Mouse (Mus musculus) liver, postnatal 0 days (tissue): Measurements from ENCODE around the gene C1qtnf3. TPM values are rescaled to one million over a fixed set of nuclear protein-coding genes. Genes with fewer than 3 reads are reported as not detected.

Experiments
- ATAC-seq: fragments of 200-750 bp; cut with Nextera tagmentation; 2 replicates; pipeline ENCODE4 v1.8.0; 2017; ENCODE audit warnings: mild to moderate bottlenecking, moderate library complexity
- DNase-seq: peaks from one replicate; pipeline ENCODE4 v3.0.0-alpha.2; 2016
- H3K27ac ChIP-seq: fragments of 300-500 bp; sonication (generic); 2 replicates; pipeline ENCODE4 v1.5.1; 2014; ENCODE audit warnings: antibody characterized with exemption, moderate library complexity, mild to moderate bottlenecking, low read depth
- H3K27me3 ChIP-seq: fragments of 300-500 bp; sonication (generic); 2 replicates; pipeline ENCODE4 v1.6.1; 2014; ENCODE audit warnings: low read length, control low read depth, mixed read lengths; ENCODE audit not compliant: insufficient read depth
- H3K36me3 ChIP-seq: fragments of 300-500 bp; sonication (generic); replicated peaks from 2 replicates; pipeline ENCODE4 v1.6.1; 2014; ENCODE audit warnings: mild to moderate bottlenecking, control low read depth, low read length, moderate library complexity, mixed read lengths; ENCODE audit not compliant: insufficient read depth
- H3K4me1 ChIP-seq: fragments of 300-500 bp; sonication (generic); 2 replicates; pipeline ENCODE4 v1.6.1; 2014; ENCODE audit warnings: antibody characterized with exemption, mild to moderate bottlenecking, control low read depth; ENCODE audit not compliant: insufficient read depth
- H3K4me2 ChIP-seq: fragments of 300-500 bp; sonication (generic); 2 replicates; pipeline ENCODE4 v1.6.1; 2014; ENCODE audit warnings: low read depth, mild to moderate bottlenecking, low read length, moderate library complexity, mixed read lengths
- H3K4me3 ChIP-seq: fragments of 300-500 bp; sonication (generic); 2 replicates; pipeline ENCODE4 v1.5.1; 2014; ENCODE audit warnings: low read depth, low read length
- H3K9ac ChIP-seq: fragments of 300-500 bp; sonication (generic); replicated peaks from 2 replicates; pipeline ENCODE4 v1.6.1; 2014; ENCODE audit warnings: mild to moderate bottlenecking, moderate library complexity
- H3K9me3 ChIP-seq: fragments of 300-500 bp; sonication (generic); 2 replicates; pipeline ENCODE4 v1.6.1; 2016; ENCODE audit warnings: mild to moderate bottlenecking, control low read depth, low read length, mixed read lengths
- CTCF ChIP-seq: sonication (generic); IDR thresholded peaks from 2 replicates; pipeline ENCODE4 v1.5.1; 2016; ENCODE audit warnings: antibody characterized with exemption, low read depth
- EP300 ChIP-seq: IDR thresholded peaks from 2 replicates; pipeline ENCODE4 v1.6.1; 2016; ENCODE audit warnings: antibody characterized with exemption, low read depth, mild to moderate bottlenecking
- WGBS: fragments of 180-500 bp; shearing (Covaris S2); extraction: QIAGEN DNeasy Blood & Tissue Kit; methylation state at CpG from one replicate; pipeline ENCODE4 v1.1.7; 2014; ENCODE audit not compliant: insufficient replicate concordance; 5-methylcytosine and 5-hydroxymethylcytosine counted together
- polyA plus RNA-seq: library from polyadenylated mRNA; unstranded; fragments of >200 nt; fragmentation: Nextera tagmentation; extraction: Ambion mirVana; gene quantifications from 2 replicates; pipeline ENCODE4 v1.2.1, GENCODE M21; 2015

Gene C1qtnf3
- polyA plus RNA-seq, 1 experiment from 2014 or later, result 0.14 TPM

- Histone ChIP-seq H3K27ac (no peak overlapping the region), H3K4me3 (no peak overlapping the region), H3K4me1 (no peaks in the 10 kb centered on the region), H3K9ac (no peak overlapping the region), H3K36me3 (no peaks in the 10 kb centered on the region), H3K27me3 (no peaks in the 10 kb centered on the region), H3K4me2 (peak overlapping the region; percentile 20; the same call in 1 of the 2 replicates), H3K9me3 (no peaks in the 10 kb centered on the region)
- DNase-seq (no peak), ATAC-seq (peak; percentile 83)
- TF ChIP-seq EP300, result no peak
- TF ChIP-seq CTCF, result no peak
- 53% methylated on average over 11 of the region's 11 CpGs for WGBS
These were observed 58.9 kb downstream of the C1qtnf3 start for GRCm38 (mm10) chr15:11010976-11011548.

GRCm38 (mm10) chr15:11014931-11015330 is 62.8 kb downstream of the C1qtnf3 start:
- 61% methylated on average over 2 of the region's 2 CpGs for WGBS
- ATAC-seq, result no peak
- H3K36me3 ChIP-seq, result no peaks in the 10 kb centered on the region
- no peak overlapping the region for H3K27ac ChIP-seq
- H3K4me3 ChIP-seq, result no peak overlapping the region
- TF ChIP-seq EP300 (no peak), CTCF (no peak)
- DNase-seq, result no peak
- H3K9ac ChIP-seq, result no peak overlapping the region
- H3K27me3 ChIP-seq, result no peaks in the 10 kb centered on the region
- H3K9me3 ChIP-seq, result no peaks in the 10 kb centered on the region
- no peaks in the 10 kb centered on the region for H3K4me1 ChIP-seq
- no peak overlapping the region for H3K4me2 ChIP-seq

DNA sequence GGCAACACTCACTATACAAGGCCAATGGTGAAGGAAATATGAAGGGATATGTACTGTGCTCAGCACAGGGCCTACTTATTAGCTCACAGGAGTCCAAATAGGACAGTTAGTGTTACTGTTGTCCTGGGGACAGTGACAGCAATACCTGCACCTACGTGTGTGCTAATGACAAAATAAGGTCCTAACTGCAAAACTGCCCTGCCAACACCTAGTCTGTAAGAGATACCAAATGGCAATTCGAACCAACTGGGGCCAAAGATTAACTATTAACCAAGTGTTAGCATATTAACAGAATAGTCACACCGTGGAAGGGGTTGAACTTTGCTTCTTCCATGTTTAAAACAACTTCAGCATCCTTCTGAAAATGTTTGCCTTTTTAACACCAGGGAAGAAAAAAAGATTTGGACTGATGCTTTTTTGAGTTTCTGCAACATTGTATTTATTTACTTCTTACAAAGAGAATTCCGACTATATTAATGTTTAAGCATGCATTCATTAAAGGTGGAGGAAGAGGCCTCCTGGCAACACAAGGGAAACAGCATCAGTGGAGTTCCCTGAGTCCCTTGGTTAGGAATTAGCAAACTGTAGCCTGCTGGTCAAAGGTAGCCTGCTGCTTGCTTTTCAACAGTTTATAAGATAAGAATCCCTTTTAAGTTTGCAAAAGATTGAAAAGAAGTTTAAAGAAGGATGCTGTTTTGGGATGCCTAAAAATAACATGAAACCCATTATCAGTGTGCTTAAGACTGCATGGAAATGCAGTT is 74.8 kb downstream of the C1qtnf3 start:
- no peaks in the 10 kb centered on the region for H3K36me3 ChIP-seq
- no peak overlapping the region for H3K4me3 ChIP-seq
- no peak for TF ChIP-seq CTCF
- TF ChIP-seq EP300, result no peak; the same call in 1 of the 2 replicates
- H3K27ac ChIP-seq, result peak overlapping the region; percentile 72; the same call in 1 of the 2 replicates
- H3K9me3 ChIP-seq, result no peaks in the 10 kb centered on the region
- peak; percentile 94 for ATAC-seq
- no peak overlapping the region for H3K9ac ChIP-seq
- WGBS, result 43% methylated on average over 4 of the region's 4 CpGs
- H3K27me3 ChIP-seq, result no peaks in the 10 kb centered on the region
- H3K4me1 ChIP-seq, result peaks cover 10% of the 10 kb centered on the region; the same call in 1 of the 2 replicates
- DNase-seq, result no peak
- H3K4me2 ChIP-seq, result no peak overlapping the region

Other genes with a start within 250 kb of the C1qtnf3 start
- 4.8 and 5.4 TPM in 2 replicates for gene Rai14, start 237.7 kb upstream of the C1qtnf3 start, polyA plus RNA-seq
- gene Amacr, start 29.4 kb downstream of the C1qtnf3 start, polyA plus RNA-seq, result 114 and 124 TPM in 2 replicates
- 0.04 and 0.05 TPM in 2 replicates for gene Slc45a2, start 48.4 kb downstream of the C1qtnf3 start, polyA plus RNA-seq
- gene Rxfp3, start 85.7 kb downstream of the C1qtnf3 start, polyA plus RNA-seq, result not detected in 2 replicates
- gene Adamts12, start 112.5 kb downstream of the C1qtnf3 start, polyA plus RNA-seq, result 0.20 and 0.38 TPM in 2 replicates